Comparison of ENCODE assay signal across 26 mouse cellular contexts in genomic region chr12:57137809-57138208, GRCm38 (mm10).
"Had no signal": no experiment of that assay in that cellular context is flagged by ENCODE, and none has a peak within 500 bp of the region (broad histone marks: within the 10 kb centered on the region; RNA-seq: fewer than 3 reads in every experiment).

No protein-coding gene starts in this region.

- H3K9me3 ChIP-seq: heart, embryonic 13.5 days; heart, embryonic 15.5 days; hindbrain, embryonic 13.5 days; hindbrain, embryonic 15.5 days; limb, embryonic 10.5 days; limb, embryonic 12.5 days; liver, embryonic 13.5 days; liver, embryonic 15.5 days had no signal

- H3K4me3 ChIP-seq: heart, adult 2 months; heart, embryonic 13.5 days; heart, embryonic 15.5 days; hindbrain, embryonic 13.5 days; hindbrain, embryonic 15.5 days; layer of hippocampus, adult 2 months; left cerebral cortex, adult 2 months; limb, embryonic 10.5 days; limb, embryonic 12.5 days; liver, embryonic 13.5 days; liver, embryonic 15.5 days had no signal

- H3K4me2 ChIP-seq: heart, embryonic 11.5 days; heart, embryonic 13.5 days; heart, embryonic 15.5 days; hindbrain, embryonic 13.5 days; hindbrain, embryonic 15.5 days; limb, embryonic 12.5 days; liver, embryonic 11.5 days; liver, embryonic 13.5 days; liver, embryonic 15.5 days had no signal

- H3K36me3 ChIP-seq: heart, embryonic 13.5 days; heart, embryonic 15.5 days; hindbrain, embryonic 13.5 days; hindbrain, embryonic 15.5 days; limb, embryonic 10.5 days; limb, embryonic 12.5 days; liver, embryonic 13.5 days; liver, embryonic 15.5 days had no signal

- DNase-seq: gastrocnemius, postnatal 14 days; gastrocnemius, postnatal 36 days; heart, adult 11 months; heart, adult 2 months; heart, postnatal 14 days; heart, postnatal 36 days; kidney, adult 11 months; kidney, adult 2 months; kidney, postnatal 10 days; kidney, postnatal 25 days; kidney, postnatal 4 days; liver; liver, embryonic 13.5 days had no signal

- ATAC-seq: hindbrain, postnatal 0 days; intestine, embryonic 16.5 days had no signal

- H3K9ac ChIP-seq: heart, embryonic 13.5 days; heart, embryonic 15.5 days; hindbrain, embryonic 13.5 days; hindbrain, embryonic 15.5 days; limb, embryonic 12.5 days; liver, embryonic 13.5 days; liver, embryonic 15.5 days had no signal

- H3K27ac ChIP-seq: heart, adult 2 months; heart, embryonic 13.5 days; heart, embryonic 15.5 days; hindbrain, embryonic 13.5 days; hindbrain, embryonic 15.5 days; hindbrain, postnatal 0 days; layer of hippocampus, adult 2 months; left cerebral cortex, adult 2 months; limb, embryonic 10.5 days; limb, embryonic 12.5 days; liver, embryonic 13.5 days; liver, embryonic 15.5 days had no signal

- H3K27me3 ChIP-seq: heart, embryonic 13.5 days; heart, embryonic 15.5 days; hindbrain, embryonic 13.5 days; hindbrain, embryonic 15.5 days; liver, embryonic 13.5 days; liver, embryonic 15.5 days had no signal

- H3K4me1 ChIP-seq: heart, embryonic 13.5 days; heart, embryonic 15.5 days; hindbrain, embryonic 13.5 days; hindbrain, embryonic 15.5 days; liver, embryonic 13.5 days; liver, embryonic 15.5 days had no signal
